Mouse (Mus musculus): ENCODE measurements around the gene Fam102b.

The Fam102b gene

DNA sequence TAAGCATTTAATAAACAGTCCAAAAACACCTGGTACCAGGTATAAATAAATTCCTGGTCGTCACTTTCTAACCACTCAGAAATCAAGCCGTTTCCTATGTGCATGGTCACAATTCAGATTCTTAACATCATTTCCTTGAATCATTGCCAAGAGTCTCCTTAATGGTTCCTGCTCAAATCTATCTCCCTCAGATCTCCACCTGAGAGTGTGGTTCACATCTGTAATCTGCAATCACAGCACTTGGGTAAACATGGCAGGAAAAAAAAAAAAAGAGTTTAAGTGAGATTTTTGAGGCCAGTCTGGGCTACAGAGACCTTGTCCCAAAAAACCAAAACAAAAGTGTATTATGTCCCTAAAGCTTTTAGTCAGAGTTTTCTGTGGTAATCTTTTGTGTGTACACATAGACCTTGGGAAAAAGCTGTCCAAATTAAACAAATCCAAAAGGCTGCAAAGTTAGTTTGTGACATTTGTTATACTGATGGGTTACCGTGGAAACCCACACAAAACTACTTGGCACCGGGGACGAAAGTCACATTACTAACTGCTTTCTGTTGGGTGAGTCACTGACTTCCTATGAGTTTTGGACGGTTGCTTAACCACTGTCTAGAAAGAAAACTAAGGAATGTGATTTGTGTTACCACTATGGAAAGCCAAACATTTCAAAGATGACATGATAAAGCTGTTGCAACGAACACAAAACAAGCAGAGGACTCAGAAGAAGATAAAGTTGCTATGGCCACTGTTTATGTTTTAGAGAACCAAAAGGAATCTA, 16.7 kb downstream of the Fam102b start:
- no peak for DNase-seq (ENCODE audit: low spot score)

DNA sequence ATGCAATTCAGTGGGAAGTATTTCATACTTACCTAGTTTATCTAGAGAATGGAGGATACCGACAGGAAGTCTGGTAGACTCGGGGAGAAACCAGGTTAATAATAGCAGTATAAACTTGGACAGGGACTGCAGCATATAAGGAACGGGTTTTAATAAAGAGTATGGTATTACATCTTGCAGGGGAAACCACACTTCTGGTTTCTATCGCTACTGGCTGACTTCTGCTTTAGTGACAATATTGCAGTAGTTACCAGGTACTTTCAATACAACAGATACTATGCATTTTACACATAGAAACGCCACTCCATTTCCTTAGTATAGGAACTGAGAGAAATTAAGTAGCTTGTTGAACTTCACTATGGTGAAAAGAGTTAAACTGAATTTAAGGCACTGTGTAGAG, 19.2 kb downstream of the Fam102b start:
- DNase-seq (ENCODE audit: low spot score): no peak

- no peak for DNase-seq (ENCODE audit: low spot score)
Measured at GRCm38 (mm10) chr3:109005777-109006176, 21.6 kb downstream of the Fam102b start.

GRCm38 (mm10) chr3:108999173-108999572, 28.2 kb downstream of the Fam102b start:
- DNase-seq (ENCODE audit: low spot score): no peak

DNA sequence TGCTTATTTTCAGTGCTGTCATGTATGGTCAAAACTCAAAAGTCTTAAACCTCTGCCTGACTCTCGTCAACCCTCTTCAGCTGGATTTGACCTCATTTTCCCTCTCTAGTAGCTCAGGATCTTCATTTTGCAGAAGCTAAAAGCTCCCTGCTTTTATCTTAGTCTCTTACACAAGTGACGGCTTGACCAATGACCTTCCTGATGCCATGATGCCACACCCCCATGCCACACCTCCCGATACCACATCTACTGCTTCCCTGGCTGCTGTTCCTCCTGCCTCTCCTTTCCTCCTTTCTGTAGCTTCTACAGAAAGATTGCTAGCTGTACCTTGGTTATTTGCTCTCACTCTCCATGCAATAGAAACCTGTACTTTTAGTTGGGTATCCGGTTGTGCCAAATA, 29.6 kb downstream of the Fam102b start:
- no peak for DNase-seq (ENCODE audit: low spot score)

DNA sequence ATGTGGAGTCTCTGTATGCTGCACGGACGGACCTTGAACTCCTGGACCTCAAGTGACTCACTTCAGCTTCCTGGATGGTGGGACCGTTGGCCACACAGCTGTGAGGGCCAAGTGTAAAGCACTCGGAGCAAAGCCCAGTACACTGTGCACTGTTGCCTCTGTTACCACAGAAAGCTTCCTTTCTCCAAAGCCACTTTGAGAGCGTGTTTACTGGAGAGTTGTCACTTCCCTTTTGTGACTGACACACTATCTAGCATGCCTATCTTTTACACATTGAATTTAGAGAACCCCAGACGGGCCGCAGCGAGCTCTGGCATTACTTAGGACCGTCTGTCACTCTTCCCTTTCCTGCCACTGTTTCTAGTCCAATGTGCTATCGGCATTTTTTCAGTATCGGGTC, 30.1 kb downstream of the Fam102b start:
- DNase-seq (ENCODE audit: low spot score): no peak

- no peak for DNase-seq (ENCODE audit: low spot score)
Measured at GRCm38 (mm10) chr3:108995379-108995778, 32.0 kb downstream of the Fam102b start.

GRCm38 (mm10) chr3:108994477-108994876, 32.9 kb downstream of the Fam102b start:
- DNase-seq (ENCODE audit: low spot score): no peak

- no peak for DNase-seq (ENCODE audit: low spot score)
Measured at GRCm38 (mm10) chr3:108989971-108990548, 37.3 kb downstream of the Fam102b start.

DNA sequence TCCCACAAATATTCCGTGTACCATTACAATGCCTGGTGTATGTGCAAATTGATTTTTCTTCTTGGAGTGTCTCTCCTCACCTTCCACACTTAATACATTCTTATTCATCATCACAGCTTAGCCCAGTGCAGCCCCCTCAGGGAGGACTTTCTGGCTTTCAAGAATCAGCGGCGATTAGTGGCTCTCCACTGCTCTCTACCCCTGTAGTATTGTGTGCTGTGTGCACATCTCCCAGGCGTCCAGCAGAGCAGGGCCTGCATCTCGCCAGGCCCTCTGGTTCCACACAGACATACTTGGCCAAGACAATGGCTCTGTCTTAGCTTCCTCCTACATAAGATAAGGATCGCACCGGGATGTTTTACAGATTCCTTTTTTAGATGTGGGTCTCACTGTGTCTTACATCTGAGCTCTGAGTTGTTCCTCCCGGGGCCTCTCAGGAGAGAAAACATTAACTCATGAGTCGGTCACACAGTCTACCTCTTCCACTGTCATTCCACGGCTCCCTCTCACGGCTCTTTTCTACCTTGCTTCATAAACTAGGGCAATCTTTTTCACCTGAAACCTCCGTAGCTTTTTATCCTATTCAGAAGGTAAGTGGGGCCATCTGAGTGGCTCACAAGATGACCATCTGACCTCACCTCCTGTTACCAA, 40.3 kb downstream of the Fam102b start:
- no peak for DNase-seq (ENCODE audit: low spot score)

DNA sequence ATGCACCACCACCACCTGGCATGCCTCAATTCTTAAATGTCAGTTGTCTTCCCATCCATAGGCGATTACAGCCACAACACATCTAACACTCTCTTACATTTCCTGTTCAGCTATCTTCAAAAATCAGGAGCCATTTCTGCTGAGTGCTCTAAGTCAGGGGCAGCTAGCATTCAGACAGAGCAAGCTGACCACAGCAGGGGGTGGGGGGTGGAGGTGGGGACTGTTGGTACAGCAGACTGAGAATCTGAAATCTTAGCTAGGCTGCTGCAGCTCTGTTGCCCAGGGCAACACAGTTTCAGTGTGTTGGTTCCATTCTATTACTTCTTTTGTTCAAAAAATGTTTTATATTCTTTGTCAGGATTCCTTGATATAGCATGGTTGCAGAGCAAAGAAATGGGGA, 40.9 kb downstream of the Fam102b start:
- DNase-seq (ENCODE audit: low spot score): no peak

GRCm38 (mm10) chr3:108983989-108984388, 43.4 kb downstream of the Fam102b start:
- DNase-seq (ENCODE audit: low spot score): no peak

- DNase-seq (ENCODE audit: low spot score): no peak
Measured at GRCm38 (mm10) chr3:108981946-108982345, 45.5 kb downstream of the Fam102b start.

DNA sequence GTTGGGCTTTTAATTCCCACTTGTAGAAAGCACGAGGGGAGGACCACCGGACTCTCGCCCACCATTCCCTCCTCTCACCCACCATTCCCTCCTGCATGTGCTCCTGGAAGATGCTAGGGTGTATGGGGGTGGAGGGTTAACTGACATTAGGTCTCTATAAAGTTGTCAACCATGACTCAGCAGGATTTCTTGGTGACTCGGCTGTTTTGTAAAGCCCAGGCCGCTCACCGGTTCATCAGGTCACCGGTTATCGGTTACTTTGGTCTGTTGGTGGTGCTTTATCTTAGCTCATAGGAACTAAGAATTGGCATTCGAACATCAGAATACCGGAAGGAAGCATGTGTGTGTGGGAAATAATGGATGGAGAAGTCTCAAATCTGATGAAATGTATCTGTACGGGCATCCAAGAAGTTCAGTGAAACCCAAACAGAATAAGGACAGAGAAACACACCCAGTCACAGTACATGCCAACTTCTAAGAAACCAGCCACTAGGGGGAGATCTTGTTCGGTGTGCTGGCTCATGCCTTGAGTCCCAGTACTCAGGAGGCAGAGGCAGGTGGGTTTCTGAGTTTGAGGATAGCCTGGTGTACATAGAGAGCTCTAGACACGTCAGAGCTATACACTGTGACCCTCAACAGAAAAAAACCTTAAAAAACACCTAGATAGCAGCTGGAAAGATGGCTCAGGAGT, 49.9 kb downstream of the Fam102b start:
- no peak for DNase-seq (ENCODE audit: low spot score)

DNA sequence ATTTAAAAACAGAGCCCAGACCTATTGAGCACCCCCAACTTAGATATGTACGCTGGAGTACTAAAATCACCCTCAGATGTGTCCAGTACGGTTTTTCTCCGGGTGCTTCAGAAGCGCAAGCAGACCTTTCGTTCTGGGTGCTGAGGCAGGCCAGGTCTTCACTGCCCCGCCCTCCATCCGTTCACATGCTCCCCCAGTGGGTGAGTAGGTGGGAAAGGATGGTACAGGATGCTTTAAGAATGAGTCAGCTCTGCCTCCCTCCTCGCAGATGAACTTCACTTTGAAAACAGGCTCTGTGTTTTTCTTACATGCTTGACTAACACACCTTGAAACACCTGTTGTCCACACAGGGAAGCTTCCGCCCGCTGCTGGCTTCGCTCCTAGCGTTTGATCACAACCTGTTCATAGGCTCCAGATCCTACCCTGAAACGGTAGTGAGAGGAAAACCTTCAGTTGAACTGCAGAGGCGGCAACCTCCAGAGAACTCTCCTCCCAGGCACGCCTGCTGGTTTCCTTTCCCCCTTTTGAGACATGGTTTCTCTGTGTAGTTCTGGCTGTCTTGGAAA, 52.4 kb downstream of the Fam102b start:
- DNase-seq (ENCODE audit: low spot score): no peak

DNA sequence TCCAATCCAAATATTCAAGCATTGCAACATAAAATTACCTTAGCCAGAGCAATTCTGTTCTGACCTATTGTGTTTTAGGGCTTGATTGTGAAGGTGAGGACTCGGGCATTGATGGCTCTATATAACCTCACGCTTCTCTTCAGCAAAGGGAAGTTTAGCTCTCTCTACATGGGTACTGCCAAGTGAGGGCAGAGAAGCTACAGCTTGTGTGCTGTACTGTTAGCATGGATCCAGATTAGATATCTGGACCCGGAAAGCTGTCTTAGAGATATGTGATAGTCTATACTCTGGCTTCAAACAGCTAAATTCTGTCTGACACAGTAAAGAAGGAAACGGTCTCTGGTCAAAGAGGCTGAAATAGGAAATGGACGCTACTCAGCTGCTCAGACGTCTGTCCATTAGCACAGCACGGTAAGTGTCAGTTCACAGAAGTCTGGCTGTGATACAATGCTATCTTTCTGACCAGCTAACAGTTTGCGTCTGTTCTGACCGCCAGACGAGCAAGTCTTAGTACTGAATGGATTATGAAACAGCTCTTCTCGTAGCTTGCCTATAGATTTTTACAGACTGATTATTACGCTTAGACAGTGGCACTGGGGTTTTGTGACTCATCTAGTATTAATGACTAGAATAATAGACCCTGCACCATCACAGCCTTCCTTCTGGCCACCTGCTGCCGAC, 53.3 kb downstream of the Fam102b start:
- no peak for DNase-seq (ENCODE audit: low spot score)

DNA sequence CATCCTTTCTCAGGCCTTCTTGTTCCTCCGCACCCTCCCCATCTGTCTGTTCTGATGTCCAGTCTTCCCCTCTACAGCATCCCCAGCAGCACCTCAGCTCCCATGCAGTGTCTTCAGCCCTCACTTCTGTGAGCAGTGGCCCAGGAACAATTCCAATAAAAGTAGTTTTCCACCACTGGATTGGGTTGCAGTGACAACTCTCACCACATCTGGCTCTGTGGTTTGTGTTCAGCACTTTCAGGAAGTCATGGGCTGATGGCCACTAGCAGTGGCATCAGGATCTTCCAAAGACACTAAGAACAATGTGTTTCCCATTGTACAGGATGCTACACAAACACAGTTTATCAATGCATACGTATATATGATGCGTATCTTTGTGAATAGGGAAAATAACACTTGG, 61.4 kb downstream of the Fam102b start:
- DNase-seq (ENCODE audit: low spot score): no peak

DNA sequence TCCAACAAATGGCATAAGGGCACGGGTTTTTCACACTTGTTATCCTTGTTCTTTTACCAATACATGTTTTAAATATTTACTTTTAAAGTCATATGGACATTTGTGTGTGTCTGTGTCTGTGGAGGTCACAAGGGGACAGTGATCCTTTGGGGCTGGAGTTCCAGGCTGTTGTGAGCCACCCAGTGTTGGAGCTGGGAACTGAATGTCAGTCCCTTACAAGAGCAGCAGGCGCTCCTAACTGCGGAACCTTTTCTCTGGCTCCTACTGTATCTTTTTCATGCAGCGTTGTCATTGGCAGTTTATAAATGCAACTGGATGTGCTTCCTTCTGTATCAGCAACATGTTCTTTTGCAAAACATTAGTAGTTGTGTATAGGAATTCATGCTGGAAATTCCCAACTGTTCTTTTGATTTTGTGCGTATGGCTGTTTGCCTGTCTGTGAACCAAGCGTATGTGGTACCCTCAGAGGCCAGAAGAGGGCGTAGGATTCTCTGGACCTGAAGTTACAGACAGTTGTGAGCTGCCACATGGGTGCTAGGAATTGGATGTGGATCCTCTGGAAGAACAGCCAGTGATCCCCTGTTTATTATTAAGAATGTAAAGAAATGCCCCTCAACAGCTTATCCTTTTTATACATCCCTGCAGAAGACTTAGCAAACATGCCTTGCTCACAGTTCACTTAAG, 62.9 kb downstream of the Fam102b start:
- DNase-seq (ENCODE audit: low spot score): no peak

- DNase-seq (ENCODE audit: low spot score): no peak
Measured at GRCm38 (mm10) chr3:108963776-108964175, 63.6 kb downstream of the Fam102b start.

GRCm38 (mm10) chr3:108963278-108963677, 64.1 kb downstream of the Fam102b start:
- no peak for DNase-seq (ENCODE audit: low spot score)

- DNase-seq (ENCODE audit: low spot score): no peak
Measured at GRCm38 (mm10) chr3:108961655-108962054, 65.8 kb downstream of the Fam102b start.

Measured in testis, postnatal 14 days (tissue).